Mouse (Mus musculus): ENCODE data around the gene 4931428F04Rik. TPM values are rescaled to one million over a fixed set of nuclear protein-coding genes. Genes with fewer than 3 reads are reported as not detected.

4931428F04Rik gene
- polyA plus RNA-seq (2015; fragmentation: Nextera tagmentation; extraction: Ambion mirVana): 104 and 122 TPM in 2 replicates

DNA sequence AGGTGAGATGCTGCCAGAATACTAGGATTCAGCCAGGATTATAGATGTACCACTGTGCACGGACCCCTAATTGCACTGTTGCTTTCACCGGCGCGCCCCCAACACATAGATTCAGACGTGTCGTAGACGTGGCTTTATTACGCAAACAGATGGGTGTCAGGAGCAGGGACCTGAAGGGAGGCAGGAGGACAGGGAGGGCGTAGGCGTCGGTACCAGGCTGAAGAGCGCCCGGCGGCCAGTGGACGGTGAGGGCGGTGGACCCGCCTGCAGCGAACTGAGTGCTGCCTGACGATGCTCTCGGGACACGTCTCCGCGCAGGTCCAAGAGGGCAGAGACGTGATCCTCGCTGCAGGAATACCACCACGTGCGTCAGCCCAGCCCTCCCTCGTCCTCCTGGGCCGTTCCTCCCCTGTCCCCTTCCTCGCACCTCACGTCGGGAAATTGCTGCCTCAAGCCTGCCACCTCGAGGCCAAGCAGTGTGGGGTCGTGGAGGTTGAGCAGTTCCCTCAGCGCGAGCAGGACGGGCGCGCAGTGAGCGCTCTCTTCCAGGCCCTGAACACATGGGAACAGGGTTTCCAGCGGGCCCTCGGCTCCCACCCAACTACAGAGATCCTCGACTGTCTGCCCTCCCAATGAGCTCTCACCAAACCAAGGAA, at the start of gene 4931428F04Rik:
Gene 4931428F04Rik, minus strand, starts transcription at position 60 of the 656 bp plus-strand sequence.
- WGBS: under 1% methylated on average over 34 of the region's 43 CpGs
- H3K4me1 ChIP-seq: peaks cover 56% of the 10 kb centered on the region
- H3K36me3 ChIP-seq: peaks cover 9% of the 10 kb centered on the region; the same call in 1 of the 2 replicates

DNA sequence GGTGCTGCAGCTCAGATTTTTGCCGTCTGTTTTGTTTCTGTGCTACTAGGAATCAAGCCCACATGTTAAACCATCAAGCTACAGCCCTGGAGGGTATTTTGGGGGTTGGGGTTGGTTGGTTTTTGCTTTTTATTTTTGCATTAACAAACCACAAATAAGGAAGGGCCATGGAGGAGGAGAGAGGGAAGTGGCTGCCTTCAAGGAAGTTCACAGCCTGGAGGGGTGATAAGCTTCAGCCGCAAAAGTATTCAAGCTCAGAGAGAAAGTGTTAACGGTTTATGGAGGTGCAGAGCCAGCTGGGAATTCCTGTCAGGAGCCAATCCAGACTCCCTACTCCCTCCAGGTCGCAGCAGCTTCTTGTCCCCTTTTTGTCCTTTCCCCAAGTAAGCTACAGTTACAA, 49.3 kb upstream of the 4931428F04Rik start:
- Histone ChIP-seq H3K9me3 (replicated peaks) (no peaks in the 10 kb centered on the region), H3K27ac (replicated peaks) (no peak overlapping the region), H3K4me3 (replicated peaks) (no peak overlapping the region), H3K36me3 (peaks cover 5% of the 10 kb centered on the region; the same call in 1 of the 2 replicates), H3K4me2 (no peak overlapping the region), H3K4me1 (no peaks in the 10 kb centered on the region), H3K27me3 (replicated peaks) (no peaks in the 10 kb centered on the region), H3K9ac (replicated peaks) (no peak overlapping the region)
- no peak for ATAC-seq (ENCODE audit: low FRiP score)
- 55% methylated on average over 4 of the region's 4 CpGs for WGBS

More for the DNA sequence above, at the start of gene 4931428F04Rik:
- no peaks in the 10 kb centered on the region for H3K9me3 ChIP-seq (replicated peaks)
- peak within 1 kb of the TSS; percentile 77 for H3K4me2 ChIP-seq
- peak within 1 kb of the TSS; percentile 58 for H3K4me3 ChIP-seq (replicated peaks)
- ATAC-seq (ENCODE audit: low FRiP score): peak; percentile 23
- peak within 1 kb of the TSS; percentile 94 for H3K27ac ChIP-seq (replicated peaks)
- H3K9ac ChIP-seq (replicated peaks): peak within 1 kb of the TSS; percentile 61
- H3K27me3 ChIP-seq (replicated peaks): no peaks in the 10 kb centered on the region

DNA sequence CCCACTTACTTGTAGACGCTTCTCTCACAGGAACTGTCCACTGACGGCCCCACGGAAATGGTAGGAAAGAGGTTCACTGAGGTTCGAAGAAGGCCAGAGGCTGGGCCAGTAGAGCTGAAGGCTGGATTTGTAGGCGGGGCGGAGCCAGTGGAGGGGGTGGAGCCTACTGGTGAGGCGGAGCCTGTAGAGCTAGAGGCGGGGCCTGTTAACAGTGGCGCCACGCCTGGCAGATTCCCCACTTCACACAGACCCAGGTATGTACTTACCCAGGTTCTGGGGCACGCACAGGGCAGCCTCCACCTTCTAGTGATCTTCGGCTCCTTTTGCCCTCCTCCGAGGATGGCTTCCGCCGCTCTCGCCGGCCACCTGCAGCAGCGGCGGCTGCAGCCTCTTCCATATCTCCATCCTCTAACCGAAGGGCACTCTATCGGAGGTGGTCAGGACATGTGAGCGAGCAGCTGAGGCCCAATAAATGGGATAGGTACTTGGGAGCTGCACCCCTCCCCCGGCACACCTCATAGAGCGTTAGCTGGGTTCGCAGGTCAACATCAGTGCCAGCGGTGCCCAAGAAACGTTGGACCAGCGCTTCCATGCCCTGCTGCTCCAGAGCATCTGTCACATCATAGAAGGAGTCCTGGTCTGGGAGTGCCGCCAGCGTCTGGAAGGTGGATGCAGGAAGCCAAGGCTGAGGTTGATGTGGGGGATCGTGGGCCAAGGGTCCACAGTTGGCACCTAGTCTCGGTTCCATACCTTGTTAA, 46.9 kb upstream of the 4931428F04Rik start:
- Histone ChIP-seq H3K9me3 (replicated peaks) (no peaks in the 10 kb centered on the region), H3K36me3 (peaks cover 15% of the 10 kb centered on the region), H3K27me3 (replicated peaks) (no peaks in the 10 kb centered on the region), H3K27ac (replicated peaks) (no peak overlapping the region), H3K4me2 (peak overlapping the region; percentile 26), H3K9ac (replicated peaks) (no peak overlapping the region), H3K4me1 (no peaks in the 10 kb centered on the region), H3K4me3 (replicated peaks) (peak overlapping the region; percentile 10; the same call in 1 of the 2 replicates)
- ATAC-seq (ENCODE audit: low FRiP score): peak; percentile 44; the same call in 1 of the 2 replicates
- 54% methylated on average over 32 of the region's 32 CpGs for WGBS

DNA sequence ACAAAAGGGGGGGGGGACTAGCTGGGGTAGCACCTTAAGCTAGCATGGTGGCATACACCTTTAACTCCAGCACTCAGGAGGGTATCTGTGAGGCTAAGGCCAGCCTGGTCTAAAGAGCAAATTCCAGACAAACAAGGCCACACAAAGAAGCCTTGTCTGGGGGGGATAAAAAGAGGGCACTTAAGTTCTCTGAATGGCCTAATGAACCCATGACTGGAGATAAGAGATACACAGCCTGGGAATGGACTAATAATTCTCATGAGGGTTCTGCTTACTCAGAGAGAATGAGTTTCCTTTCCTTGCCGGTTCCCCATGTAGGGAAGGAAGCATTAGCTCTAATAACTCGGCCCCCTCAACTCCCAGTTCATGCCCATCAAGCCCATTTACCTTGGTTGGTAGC, 42.9 kb upstream of the 4931428F04Rik start:
- Histone ChIP-seq H3K9ac (replicated peaks) (no peak overlapping the region), H3K4me1 (peaks cover 6% of the 10 kb centered on the region), H3K9me3 (replicated peaks) (no peaks in the 10 kb centered on the region), H3K36me3 (peaks cover 52% of the 10 kb centered on the region), H3K4me2 (no peak overlapping the region), H3K27ac (replicated peaks) (no peak overlapping the region), H3K4me3 (replicated peaks) (no peak overlapping the region), H3K27me3 (replicated peaks) (no peaks in the 10 kb centered on the region)
- no peak for ATAC-seq (ENCODE audit: low FRiP score)
- 68% methylated on average over 2 of the region's 2 CpGs for WGBS

DNA sequence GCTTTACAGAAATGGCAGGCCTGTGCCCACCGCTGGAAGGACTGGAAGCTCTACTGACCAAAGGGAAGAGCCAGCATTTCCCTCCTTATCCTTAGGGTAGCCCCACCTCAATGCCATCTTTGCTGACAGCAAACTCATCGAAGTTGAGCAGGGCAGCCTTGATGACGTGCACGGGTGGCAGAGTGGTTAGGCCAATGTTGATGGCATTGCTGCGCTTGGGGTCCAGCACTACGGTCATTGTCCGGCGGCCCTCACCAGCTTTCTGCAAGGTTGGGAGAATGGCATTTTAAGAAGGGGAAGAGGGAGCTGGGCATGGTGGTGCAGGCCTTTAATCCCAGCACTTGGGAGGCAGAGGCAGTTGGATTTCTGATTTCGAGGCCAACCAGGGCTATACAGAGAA, 42.3 kb upstream of the 4931428F04Rik start:
- Histone ChIP-seq H3K27me3 (replicated peaks) (no peaks in the 10 kb centered on the region), H3K9me3 (replicated peaks) (no peaks in the 10 kb centered on the region), H3K36me3 (peaks cover 52% of the 10 kb centered on the region), H3K4me1 (peaks cover 12% of the 10 kb centered on the region), H3K4me3 (replicated peaks) (no peak overlapping the region), H3K9ac (replicated peaks) (no peak overlapping the region), H3K27ac (replicated peaks) (no peak overlapping the region), H3K4me2 (no peak overlapping the region)
- 98% methylated on average over 9 of the region's 9 CpGs for WGBS
- ATAC-seq (ENCODE audit: low FRiP score): no peak

DNA sequence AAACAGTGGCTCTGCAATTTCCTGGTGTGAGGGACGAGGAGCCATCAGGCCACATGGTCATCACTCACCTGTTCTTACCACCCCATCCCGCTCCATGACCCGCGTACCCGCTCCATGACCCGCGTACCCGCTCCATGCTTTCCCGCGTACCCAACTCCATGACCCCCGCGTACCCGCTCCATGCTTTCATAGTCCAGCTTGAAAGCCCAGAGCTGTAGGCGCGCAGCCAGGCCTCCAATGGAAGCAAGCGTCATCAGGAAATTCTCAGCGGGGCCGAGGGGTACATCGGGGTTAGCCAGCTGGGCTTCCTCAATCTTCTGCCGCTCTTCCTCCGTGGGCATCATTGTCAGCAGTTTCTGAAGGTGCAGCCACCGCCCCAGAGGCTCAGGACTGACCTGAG, 41.8 kb upstream of the 4931428F04Rik start:
- Histone ChIP-seq H3K4me2 (no peak overlapping the region), H3K27me3 (replicated peaks) (no peaks in the 10 kb centered on the region), H3K4me1 (peaks cover 16% of the 10 kb centered on the region), H3K36me3 (peaks cover 52% of the 10 kb centered on the region), H3K27ac (replicated peaks) (no peak overlapping the region), H3K9me3 (replicated peaks) (no peaks in the 10 kb centered on the region), H3K4me3 (replicated peaks) (no peak overlapping the region), H3K9ac (replicated peaks) (no peak overlapping the region)
- no peak for ATAC-seq (ENCODE audit: low FRiP score)
- WGBS: 95% methylated on average over 22 of the region's 22 CpGs

DNA sequence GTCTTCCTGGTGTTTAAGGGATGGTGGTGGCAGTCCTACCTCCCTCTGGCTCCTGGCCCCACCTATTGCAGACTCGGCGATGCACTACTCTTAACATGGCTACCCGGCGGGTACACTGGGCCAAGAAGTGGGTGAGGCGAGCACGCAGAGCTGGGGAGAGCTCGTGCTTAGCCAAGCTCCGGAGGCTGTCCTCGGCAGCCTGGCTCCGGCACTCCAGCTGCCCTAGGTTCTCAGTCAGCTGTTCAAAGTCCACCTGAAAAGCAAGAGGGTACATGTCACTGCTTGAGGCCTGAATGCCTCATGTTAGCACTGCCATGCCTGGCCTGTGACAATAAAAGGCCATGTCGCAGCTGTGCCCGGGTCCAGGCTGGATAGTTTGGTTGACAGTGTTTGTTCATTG, 40.7 kb upstream of the 4931428F04Rik start:
- Histone ChIP-seq H3K36me3 (peaks cover 52% of the 10 kb centered on the region), H3K4me1 (peaks cover 18% of the 10 kb centered on the region), H3K9me3 (replicated peaks) (no peaks in the 10 kb centered on the region), H3K9ac (replicated peaks) (no peak overlapping the region), H3K27ac (replicated peaks) (no peak overlapping the region), H3K27me3 (replicated peaks) (no peaks in the 10 kb centered on the region), H3K4me2 (no peak overlapping the region), H3K4me3 (replicated peaks) (no peak overlapping the region)
- ATAC-seq (ENCODE audit: low FRiP score): no peak
- WGBS: 95% methylated on average over 12 of the region's 12 CpGs

DNA sequence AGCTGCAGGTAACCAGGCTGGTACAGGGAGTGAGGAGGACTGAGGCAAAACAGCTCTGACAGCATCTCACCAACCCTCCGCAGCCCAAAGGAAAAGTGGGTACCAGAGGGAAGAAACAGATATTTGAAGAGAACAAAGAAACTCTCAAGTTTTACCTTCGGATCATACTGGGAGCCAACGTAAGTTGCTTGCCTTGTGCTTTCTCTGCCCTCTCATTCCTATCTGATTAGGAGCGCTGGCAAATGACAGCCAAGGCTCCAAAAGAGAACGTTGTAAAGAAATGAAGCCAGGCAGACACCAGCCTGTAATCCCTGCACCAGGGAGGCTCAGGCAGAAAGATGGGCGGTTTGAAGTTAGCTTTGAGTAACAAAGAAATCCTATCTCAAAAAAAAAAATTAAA, 37.3 kb upstream of the 4931428F04Rik start:
- Histone ChIP-seq H3K4me3 (replicated peaks) (peak overlapping the region; percentile 76), H3K36me3 (peaks cover 47% of the 10 kb centered on the region), H3K9me3 (replicated peaks) (no peaks in the 10 kb centered on the region)

DNA sequence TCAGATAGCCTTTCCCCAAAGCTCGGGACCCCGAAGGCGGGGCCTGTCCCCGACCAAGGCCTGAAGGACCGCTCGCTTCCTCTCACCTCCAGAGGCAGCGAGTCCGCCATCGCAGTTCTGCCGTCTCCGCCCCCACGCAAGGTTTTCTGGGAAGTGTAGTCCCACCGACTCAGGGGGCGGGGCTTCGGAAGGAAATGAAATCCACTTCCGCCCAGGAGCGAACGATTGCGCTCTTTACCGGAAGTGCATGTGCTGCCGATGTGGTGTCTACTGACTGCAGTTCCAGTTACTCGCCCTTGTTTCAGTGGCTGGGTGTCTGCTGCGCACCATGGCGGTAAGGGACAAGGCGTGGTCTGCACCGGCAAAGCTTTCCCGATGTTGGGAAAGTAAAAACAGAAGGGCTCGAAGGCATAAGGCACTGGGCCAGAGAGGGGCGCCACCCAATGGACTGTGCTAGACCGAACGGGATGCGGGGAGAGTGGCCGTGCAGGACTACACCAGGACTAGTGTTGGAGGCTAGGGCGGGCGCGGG, 36.5 kb upstream of the 4931428F04Rik start, which contains the start of the genes Lrrc29 and Tmem208:
Gene Lrrc29, minus strand, starts transcription at position 138 of the 532 bp plus-strand sequence.
Gene Tmem208, plus strand, starts transcription at position 214 of the 532 bp plus-strand sequence.
- H3K27ac ChIP-seq (replicated peaks): peak within 1 kb of the TSS; percentile 87
- under 1% methylated on average over 36 of the region's 36 CpGs for WGBS
- peak within 1 kb of the TSS; percentile 93 for H3K9ac ChIP-seq (replicated peaks)
- no peaks in the 10 kb centered on the region for H3K9me3 ChIP-seq (replicated peaks)
- H3K36me3 ChIP-seq: peaks cover 39% of the 10 kb centered on the region
- ATAC-seq (ENCODE audit: low FRiP score): peak; percentile 93
- peaks cover 28% of the 10 kb centered on the region for H3K4me1 ChIP-seq
- peak within 1 kb of the TSS; percentile 76 for H3K4me3 ChIP-seq (replicated peaks)
- H3K27me3 ChIP-seq (replicated peaks): no peaks in the 10 kb centered on the region
- H3K4me2 ChIP-seq: peak within 1 kb of the TSS; percentile 77

More for the DNA sequence above, 37.3 kb upstream of the 4931428F04Rik start:
- Histone ChIP-seq H3K4me1 (peaks cover 28% of the 10 kb centered on the region), H3K27ac (replicated peaks) (peak overlapping the region; percentile 87), H3K27me3 (replicated peaks) (no peaks in the 10 kb centered on the region), H3K9ac (replicated peaks) (peak overlapping the region; percentile 70), H3K4me2 (peak overlapping the region; percentile 77)
- WGBS: 44% methylated on average over 6 of the region's 6 CpGs
- ATAC-seq (ENCODE audit: low FRiP score): no peak

DNA sequence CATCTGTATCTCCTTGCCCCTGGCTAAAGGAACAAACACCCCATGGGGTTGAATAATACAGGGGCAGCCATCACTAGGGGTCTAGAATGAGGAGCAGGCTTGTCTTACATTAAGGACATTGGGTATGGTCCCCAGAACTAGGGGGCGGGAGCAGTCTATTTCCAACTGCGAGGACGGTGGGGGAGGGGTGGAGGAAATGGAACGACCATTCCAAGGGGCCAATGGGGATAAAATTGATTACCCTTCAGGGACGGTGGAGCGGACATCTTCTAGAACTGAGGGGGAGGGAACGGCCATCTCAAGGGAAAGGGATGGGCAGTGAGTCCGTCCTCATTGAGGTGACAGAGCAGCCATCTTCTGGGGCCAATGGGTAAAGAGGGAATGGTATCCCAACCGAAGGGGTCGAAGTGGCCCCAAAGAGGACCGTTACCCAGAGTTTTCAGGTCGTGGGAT, 36.0 kb upstream of the 4931428F04Rik start:
- Histone ChIP-seq H3K36me3 (peaks cover 34% of the 10 kb centered on the region), H3K27ac (replicated peaks) (peak overlapping the region; percentile 87), H3K9ac (replicated peaks) (peak overlapping the region; percentile 93), H3K4me3 (replicated peaks) (peak overlapping the region; percentile 76), H3K27me3 (replicated peaks) (no peaks in the 10 kb centered on the region), H3K9me3 (replicated peaks) (no peaks in the 10 kb centered on the region), H3K4me2 (peak overlapping the region; percentile 77), H3K4me1 (peaks cover 28% of the 10 kb centered on the region)
- peak; percentile 54 for ATAC-seq (ENCODE audit: low FRiP score)
- WGBS: under 1% methylated on average over 12 of the region's 12 CpGs

DNA sequence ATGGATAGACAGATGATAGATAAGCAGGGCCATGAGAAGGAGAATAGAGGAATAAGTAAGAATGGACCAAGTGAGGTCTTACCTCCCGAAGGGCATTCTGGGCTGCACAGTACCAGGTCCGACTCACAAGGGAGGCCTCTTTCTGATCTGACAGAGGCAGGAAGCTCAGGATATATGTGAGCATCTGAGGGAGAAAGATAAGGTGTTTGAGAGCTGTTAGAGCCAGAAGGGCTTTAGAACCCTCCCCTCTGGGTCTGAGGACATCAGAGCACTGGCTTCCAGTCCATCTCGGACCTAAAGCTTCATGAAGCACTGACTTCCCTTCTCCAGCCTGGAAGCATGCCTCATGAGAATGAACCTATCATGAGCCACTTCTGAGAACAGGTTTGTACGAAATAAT, 33.5 kb upstream of the 4931428F04Rik start:
- Histone ChIP-seq H3K36me3 (peaks cover 28% of the 10 kb centered on the region), H3K27ac (replicated peaks) (no peak overlapping the region), H3K4me1 (peaks cover 27% of the 10 kb centered on the region), H3K4me3 (replicated peaks) (no peak overlapping the region), H3K27me3 (replicated peaks) (no peaks in the 10 kb centered on the region), H3K4me2 (no peak overlapping the region), H3K9ac (replicated peaks) (no peak overlapping the region), H3K9me3 (replicated peaks) (no peaks in the 10 kb centered on the region)
- no peak for ATAC-seq (ENCODE audit: low FRiP score)
- 95% methylated on average over 4 of the region's 4 CpGs for WGBS
